Mouse (Mus musculus) NIH3T3 (cell line): ENCODE measurements at regions not wholly inside any gene's neighbourhood (a gene's known extent, or its start where the extent isn't known, plus 50 kb on each side); places are given as distances from the start of the nearest gene placed in this dataset.

ENCODE experiments used
- DNase-seq: peaks from one replicate; pipeline ENCODE4 v3.0.0-alpha.2; 2012; ENCODE audit warnings: low read depth

DNA sequence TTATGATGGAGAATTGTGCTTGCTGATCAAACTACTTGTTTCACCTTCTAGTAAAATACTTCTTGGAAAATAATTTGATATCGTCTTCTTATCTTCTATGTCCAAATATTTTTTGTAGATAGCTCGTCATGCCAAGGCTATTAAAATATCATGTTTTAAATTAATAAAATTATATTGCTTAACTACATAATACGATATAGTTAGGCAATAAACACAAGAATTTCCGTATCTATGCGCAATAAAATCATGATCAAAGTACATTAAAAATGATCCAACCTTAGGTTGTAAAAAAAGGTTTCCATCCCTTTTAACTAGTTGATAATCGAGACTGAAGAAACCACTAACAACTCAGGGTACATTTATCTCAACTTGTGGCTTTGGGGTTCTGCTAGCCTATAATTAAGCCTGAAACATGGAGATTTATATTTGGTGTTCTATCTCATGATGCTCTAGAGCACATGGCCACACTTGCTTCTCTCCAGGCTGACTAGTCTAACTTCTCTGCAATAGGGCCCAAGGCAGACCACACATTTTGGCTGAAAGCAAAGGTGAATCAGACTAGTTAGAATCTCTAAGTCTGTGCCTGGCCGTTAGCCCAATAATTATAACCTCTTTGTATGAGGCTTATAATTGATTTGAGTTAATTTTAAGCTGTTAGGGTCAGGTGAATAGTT lies 314.5 kb downstream of the Plod2 start:
- DNase-seq: no peak

DNA sequence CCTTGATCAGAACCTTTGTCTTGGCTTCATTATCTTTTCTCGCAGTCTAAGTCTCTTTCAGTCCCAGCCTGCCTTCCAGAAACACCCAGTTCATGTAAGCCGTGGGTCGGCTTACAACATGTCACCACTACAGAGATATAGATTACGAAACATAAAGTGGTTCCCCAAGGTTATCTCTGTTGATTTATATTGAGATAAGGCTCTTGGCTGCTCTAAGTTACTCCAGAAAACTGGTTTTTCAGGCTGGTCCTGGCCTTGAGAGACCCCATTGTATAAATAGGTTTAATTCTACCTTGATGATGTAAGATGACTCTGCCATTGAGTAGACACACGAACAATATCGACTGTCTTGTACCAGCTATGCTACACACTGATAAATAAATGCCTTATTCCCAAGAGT lies 323.8 kb downstream of the Plod2 start:
- no peak for DNase-seq

DNA sequence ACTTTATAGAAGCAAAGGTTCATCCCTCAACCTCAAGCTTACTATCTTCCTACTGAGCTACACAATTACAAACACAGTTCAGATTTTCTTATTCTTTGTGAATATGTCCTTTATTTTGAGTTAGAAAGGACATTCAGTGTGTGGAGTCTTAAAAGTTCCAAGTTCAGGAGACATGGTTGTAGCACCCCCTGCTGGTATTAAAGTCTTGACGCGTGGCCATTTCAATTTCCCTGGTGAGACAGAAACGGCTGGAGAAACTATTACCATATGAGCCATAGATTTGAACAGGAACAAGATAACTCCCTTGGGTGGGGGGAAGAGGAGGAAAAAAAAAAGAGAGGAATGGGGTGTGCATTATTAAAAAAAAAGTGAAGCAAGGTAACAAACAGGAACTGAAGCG lies 336.6 kb downstream of the Plod2 start:
- DNase-seq: peak; percentile 63

DNA sequence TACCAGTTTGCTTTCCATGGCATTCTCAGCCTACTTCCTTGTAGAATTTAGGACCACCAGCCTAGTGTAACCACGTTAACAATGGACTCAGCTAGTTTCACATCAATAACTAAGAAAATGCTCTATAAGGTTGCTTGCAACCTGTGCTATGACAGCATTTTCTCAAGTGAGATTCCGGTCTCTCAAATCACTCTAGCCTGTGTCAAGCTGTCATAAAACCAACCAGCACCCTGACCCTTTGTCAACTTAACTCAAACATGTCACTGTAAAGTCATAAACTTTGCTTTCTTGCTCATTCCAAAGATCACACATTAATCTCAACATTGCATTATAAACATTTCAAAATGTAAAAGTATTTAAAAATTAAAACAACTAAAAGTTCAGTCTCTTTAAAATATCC lies 337.8 kb downstream of the Plod2 start:
- no peak for DNase-seq

DNA sequence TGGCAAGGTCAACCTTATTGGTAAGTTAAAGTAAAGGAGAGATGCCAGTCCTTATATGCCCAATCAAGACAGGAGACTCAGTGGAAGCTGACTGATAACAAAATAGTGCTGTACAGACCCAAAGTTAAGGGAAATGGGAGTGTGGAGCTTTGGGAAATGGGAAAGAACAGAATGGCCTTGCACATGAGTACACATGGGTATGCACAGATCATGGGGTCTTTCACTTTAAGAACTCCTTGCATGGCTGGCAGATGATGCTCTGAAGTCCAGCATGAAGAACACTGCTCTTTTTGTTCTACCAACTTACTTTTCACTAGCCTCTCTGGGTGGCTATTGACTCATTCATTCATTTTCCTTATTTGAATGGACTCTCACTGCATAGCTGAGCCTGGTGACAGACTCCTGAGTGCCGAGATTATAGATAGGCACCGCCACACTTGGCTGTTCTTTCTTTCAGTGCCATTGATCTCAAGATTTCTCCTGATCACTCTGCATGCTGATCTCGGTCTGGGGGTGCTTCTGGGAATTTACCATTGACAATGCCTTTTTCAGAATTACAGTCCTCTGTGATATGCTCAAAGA lies 340.3 kb downstream of the Plod2 start:
- DNase-seq: no peak

DNA sequence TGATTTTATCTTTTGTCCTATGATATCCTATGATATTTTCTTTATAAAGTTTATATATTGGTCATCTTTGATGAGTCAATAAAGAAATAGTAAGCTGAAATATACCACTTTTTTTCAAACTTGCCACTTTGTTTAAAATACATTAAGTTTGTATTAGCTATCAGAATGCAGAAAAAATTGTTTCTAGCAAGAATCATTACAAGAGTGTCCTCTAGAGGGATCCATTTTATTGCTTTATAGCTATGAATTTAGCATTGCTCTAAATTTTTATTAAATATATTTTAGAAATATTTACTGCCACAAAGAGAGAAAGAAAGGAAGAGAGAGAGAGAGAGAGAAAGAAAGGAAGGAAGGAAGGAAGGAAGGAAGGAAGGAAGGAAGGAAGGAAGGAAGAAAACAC lies 348.0 kb downstream of the Plod2 start:
- DNase-seq: no peak

DNA sequence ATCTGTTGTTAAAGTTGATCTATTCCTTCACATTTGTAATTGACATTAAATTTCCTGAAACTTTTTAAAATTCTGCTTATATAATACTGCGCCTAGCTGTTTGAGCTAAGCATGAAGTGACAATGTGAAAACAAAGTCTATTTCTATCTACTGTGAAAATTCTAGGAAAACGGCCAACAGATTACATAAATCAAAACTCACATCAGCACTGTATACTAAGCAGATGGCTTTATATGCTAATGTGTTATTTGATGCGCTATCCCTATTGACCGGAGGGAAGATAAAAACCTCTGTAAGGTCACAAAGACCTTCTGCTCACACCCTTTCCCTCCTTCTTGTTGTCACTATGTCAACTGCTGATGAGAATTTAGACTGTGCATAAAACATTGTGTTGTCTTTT lies 357.7 kb downstream of the Plod2 start:
- DNase-seq: no peak

DNA sequence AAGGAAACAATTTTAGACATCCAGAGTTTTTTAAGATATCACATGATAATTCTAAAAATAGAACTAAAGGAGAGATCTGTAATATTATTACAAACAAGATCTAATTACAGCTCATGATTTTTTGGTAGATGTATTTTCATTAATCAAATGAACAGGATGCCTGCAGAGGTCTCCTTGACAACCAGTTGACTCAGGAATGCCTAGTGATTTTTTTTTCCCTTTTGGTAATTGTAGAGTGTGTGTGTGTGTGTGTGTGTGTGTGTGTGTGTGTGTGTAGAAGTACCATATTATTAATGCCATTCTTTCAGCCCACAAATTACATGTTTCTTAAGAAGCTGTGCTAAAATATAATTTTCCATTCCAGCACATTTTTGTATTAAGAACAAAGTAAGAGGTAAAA lies 365.1 kb downstream of the Plod2 start:
- no peak for DNase-seq

DNA sequence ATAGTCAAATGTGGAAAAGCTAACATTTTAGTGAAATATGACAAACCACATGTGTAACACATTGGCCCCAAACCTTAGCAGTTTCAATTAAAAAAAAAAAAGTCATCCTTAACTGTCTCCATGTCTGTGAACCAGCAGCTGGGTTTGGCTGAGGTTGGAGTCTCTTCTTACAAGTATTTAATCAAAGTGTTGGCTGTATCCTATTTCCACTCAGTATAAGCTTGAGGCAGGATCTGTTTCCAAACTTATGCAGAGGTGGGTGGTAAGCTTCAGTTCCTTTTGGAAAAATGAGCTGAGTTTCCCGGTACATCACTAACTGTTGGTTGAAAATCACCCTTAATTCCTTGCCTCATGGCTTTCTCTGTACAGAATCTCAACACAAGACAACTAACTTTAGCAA lies 377.4 kb downstream of the Plod2 start:
- DNase-seq: no peak

DNA sequence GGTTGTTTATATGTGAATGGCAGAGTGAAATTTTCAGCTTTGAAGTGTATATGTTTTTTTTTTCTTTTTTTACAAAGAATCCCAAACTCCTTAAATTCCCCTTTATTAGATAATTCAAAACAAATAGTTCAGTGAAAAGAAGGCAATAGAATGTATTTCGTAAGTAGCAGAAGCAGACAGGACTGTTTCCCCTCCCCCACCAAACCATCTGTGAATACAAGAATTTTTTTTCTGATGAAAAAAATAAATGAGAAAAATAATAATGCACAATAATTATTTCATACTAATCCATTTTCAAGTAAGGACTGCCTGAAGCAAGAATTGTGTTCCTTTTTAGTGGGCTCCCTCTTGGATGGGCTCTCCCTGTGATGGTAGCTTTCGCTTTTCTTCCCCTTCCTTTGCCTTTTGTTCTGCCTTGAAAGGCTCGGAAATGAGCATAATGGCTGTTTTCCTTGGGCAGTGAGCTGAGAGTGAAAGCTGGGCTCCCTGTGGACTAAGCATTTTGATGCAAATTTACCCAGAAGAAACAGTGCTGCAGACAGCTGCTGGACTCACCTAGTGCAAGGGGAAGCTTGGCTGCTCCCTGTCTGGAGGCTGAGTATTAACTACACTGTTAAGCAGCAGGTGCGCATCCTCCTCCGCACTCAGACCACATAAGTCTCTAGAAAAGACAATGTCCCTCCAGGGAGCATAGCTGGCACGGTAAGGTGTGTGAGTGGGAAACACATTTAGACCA lies 388.4 kb downstream of the Plod2 start:
- no peak for DNase-seq

DNA sequence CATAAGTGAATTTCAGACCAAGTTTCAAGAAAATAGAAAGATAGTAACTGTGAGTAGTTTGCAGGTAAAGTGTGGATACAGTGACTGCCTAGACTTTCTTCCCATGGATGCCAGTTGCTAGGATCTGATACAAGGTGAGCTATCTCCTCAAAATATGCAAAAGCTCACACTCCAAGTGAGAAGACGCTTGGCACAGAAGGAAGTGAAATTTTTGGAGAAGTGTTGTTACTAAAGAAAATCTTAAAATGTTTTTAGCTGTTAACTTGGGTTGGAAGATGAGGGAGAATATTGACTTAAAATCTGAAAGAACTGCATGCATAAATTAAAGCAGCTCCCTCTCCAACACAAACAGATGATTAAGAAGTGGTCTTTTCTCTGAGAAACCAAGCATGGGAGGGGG lies 395.8 kb downstream of the Plod2 start:
- no peak for DNase-seq

DNA sequence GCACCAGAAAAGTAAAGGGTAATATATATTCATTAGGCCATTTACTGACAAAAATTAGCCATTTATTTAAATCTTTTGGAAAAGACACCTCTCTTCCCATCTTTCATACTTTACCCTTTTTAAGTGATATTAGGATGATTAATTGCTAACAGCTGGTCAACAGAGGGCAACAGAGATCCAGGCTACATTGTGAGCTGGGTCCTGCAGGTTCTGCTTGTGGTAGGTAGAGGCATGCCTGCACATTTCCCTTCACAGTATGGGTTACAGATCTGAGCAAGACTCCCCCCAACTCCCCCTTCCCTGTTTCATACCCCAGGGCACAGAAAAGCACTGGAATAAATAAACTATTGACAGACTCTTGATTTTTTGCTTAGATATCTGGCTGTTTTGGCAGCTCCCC lies 408.1 kb downstream of the Plod2 start:
- DNase-seq: no peak

DNA sequence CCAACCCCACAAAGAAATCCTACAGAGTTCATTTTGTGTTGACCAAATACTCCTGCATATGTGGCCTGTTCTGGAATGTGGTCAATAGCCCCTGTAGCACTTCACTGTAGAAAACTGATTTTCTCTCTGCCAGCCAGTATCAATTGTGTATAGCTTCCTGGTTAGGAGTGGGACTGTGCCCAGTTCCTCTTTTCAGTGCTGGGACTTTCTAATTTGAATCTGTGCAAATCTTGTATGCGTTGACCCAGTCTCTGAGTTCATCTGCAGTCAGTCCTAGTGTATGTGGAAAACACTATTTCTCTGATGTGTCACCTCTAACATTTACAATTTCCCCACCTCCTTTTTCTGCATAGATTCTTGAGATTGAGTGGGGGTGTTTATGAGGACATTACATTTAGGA lies 421.3 kb downstream of the Plod2 start:
- no peak for DNase-seq

DNA sequence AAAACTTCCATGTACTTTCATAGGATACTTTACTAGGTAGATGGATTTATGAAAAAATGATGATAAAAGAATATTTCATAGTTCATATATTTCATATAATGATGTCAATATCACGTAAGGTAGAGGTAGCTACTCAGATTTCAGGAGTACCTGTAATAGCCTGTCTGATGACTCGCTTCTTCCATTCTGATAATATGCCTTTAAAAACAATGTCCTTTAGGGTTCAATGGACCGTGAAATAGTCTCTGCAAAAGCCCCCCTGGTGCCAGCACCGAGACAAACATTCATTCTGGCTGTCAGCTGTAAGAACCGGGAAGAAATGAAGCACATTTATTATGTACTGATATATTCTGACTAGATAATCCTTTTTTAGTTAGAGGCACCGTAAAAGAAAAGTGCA lies 449.7 kb downstream of the Plod2 start:
- no peak for DNase-seq

DNA sequence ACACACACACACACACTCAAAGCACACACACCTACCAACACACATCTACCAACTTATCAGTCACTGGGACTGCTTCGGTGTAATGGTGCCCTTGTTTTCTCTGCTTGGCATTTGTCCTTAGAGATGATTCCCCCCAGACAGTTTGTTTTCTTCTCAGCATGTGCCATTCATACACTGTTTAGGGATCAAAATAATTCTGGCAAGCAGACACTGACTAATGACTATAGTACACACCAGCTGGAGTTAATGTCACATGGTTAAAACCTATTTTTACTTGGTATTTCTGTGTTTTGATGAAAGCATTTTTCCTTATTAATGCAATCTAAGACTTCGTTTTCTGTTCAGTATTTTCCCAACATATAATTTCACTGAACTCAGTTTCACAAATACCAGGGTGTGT lies 454.1 kb downstream of the Plod2 start:
- no peak for DNase-seq

DNA sequence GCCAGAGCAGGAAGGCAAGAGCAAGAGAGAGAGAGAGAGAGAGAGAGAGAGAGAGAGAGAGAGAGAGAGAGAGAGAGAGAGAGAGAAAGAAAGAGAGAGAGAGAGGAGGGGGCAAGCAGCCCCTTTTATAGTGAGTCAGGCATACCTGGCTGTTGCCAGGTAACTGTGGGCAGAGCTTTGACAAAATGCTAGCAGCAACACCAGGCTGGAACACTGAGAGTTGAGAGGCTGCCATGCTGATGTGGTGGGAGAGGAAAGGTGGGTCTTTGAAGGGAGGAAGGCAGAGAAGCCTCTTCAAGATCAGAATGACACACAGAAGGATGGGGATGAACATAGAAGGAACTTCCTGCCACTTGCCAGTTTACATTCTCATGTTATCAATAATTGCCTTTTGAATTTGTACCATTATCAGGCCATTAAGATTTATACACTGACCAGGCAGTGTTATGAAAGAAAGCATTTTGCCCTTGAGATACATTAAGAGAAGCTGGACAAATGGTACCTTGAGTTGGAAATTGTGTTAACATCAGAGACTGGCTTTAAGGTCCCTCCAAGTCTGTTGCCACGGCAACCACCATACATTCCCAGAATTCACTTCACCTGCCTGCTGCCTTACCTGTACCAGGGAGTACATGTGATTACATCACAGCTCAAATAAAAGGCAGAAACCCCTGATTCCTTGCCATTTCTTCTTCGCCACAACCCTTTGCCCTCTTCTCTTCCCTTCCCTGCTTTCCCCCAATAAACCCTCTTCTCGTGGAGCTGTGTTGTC lies 463.3 kb downstream of the Plod2 start:
- no peak for DNase-seq

DNA sequence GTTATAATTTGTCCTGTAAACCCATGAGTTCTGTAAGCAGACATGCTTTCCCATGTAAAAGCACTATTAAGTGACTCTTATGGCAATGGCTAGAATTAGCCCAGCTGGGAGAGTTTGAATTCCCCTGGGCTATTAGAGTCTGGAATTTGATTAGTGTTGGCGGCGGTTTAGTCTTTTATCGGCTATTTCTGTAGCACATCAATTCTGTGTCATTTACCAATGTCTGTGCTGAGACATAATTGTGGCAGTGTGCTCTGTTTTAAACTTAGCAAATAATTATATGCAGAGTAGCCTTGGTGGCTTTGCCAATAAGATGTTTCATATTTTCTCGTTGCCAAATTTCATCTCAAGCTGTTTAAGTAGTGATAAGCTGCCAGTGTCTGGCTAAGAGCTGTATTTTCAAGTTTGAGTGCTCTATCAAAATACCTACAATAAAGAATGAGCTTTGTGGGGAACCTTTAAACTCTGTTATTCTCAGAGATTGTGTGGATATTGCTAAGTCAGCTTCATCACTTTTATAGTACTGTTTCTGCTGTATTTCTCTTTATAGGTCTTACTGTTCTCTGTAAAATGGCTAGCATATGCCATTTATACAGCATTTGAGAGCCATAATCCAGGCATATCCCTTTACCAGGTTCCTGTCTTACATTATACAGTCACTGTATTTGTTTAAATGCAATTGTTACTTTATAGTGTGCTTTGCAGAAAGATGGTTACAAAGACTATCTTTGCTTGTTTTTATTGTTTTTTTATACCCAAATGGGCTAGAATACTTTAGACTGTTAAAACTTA lies 466.7 kb downstream of the Plod2 start:
- DNase-seq: no peak

DNA sequence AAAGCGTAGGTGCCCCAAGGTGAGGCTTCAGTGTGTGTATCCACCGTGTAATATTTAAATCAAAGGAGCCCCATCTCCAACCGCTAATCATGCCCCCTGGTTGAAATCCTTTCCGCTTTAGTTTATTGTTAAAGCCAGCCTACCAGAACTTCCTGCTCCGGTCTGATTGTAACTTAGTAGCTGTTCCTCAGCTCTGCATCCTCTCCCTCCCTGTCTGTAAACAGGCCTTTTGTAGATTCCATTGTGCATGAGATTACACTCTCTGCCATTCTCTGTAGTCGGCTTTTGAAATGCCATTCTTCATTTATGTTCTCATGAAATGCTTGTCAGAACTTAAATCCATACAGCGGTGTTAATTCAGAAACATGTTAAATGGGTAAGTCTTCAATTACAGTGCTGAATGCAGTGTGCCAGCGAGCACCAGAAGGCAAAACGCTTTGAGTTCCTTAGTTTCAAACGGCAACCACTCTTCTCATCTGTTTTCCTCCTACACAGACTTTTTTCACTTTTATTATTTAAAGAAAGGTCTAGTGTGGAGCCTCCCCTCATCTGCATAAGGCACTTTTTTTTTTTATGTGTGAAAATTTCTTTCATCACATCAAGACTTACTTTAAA lies 502.4 kb downstream of the Plod2 start:
- DNase-seq: no peak

DNA sequence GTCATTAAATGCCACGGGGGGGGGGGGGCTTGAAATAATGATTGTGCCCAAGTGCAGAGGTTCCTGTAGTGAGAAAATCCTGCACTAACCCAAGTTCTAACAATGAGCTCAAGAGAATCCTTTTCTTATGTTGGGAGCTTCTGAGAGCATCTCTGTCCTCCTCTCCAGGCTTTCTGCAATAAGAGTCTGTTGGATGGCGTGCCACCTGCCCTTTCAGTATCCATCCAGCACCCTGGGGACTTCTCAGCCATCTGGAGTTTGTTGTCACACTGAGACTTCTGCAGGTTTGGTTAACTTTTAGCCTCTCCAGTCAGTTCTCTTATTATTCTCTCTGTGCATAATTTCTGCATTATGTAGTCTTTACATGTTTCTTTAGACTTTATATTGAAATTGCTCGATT lies 530.1 kb downstream of the Plod2 start:
- DNase-seq: no peak

DNA sequence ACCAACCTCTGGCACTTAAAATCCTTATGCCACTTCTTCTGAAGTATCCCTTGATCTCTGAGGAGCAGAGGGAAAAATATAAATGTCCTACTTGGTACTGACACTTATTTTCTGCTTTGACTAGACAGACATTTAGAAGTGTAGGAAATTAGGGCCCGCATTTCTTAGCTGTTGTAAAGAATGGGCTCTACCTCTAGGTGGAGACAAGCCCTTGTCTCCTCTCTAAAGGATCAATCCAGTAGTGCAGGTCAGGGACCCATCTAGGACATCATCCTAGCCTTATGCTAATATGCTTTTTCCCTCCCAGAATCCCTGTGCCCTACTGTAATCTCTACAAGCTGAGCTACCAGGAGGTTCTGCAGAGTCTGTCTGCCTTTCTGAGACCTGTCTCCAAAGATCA lies 541.1 kb downstream of the Plod2 start:
- DNase-seq: no peak

DNA sequence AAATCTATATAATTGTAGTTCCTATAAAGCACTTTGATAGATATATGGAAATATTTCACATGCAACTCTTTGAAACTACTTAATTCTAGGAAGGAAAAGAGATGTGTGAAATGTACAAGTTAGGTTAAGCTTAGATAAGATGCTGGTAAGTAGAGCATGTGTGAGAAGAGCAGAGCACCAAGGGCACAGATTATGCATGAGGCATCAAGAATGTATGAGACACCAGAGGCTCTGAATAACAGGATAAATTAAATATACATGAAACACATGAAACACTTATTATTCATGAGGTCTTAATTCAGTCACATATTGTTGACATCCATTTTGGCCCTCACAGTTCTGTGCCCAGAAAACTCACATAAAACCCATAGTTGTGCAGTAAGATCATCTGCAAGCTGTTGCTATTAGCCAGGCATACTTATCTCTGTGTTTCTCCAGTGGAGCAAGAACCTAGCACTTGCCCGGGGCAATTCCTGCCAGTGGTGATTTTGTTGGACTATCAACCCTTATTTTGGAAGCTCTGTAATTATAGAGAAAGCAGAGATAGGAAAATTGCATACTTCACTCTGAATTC lies 556.1 kb downstream of the Plod2 start:
- no peak for DNase-seq
